ENCODE assay signal across 8 mouse cellular contexts in genomic region chr1:119912953-119913814, GRCm38 (mm10). TPM values are rescaled to one million over a fixed set of nuclear protein-coding genes. Genes with fewer than 3 reads are reported as not detected.
DNase-seq lines count a peak whose midpoint lies in the region; ATAC-seq and TF ChIP-seq lines count a peak whose summit lies in the region.

TSS of gene Tmem177 (minus strand) at chr1:119913208.

- H3K27ac ChIP-seq in cortical plate, adult 2 months (ENCODE audit: insufficient read depth, low read length): no peak within 1 kb of the TSS

- no peak for TF ChIP-seq CTCF in cortical plate, adult 2 months (IDR thresholded peaks at IDR 0.05; ENCODE audit: extremely low read depth, insufficient read depth, low read length)

- TF ChIP-seq POLR2A in cortical plate, adult 2 months (IDR thresholded peaks at IDR 0.05; ENCODE audit: extremely low read depth, insufficient read depth, low read length): peak; percentile 84

- H3K4me3 ChIP-seq in cortical plate, adult 2 months (ENCODE audit: insufficient read depth, low read length): peak within 1 kb of the TSS; percentile 38

- peak; percentile 98 for DNase-seq in ZHBTc4 (ENCODE audit: low read depth, low spot score)
- peak; percentile 89 to 91 for DNase-seq in gastrocnemius, adult 8-10 months (ENCODE audit: low spot score in 2 of 2)
- DNase-seq in induced T-regulatory cell, adult 2 months (ENCODE audit: low read depth): peak; percentile 95
- peak; percentile 73 to 91 for DNase-seq in left cerebral cortex, adult 9 months (ENCODE audit: low spot score in 2 of 2)
- DNase-seq in right cerebral cortex, postnatal 14 days: peak; percentile 87
- DNase-seq in urinary bladder, postnatal 36 days (ENCODE audit: low spot score in 2 of 2): peak; percentile 93 to 95

- ATAC-seq in megakaryocyte progenitor cell, adult 5-6 weeks (replicated peaks; ENCODE audit: poor library complexity): peak; percentile 94

- H3K4me1 ChIP-seq in cortical plate, adult 2 months (ENCODE audit: control insufficient read depth, insufficient read depth, low read length): no peaks in the 10 kb centered on the region

RNA-seq across cellular contexts. Expression of gene Tmem177, which starts in this region (rescaled TPM):
- 6.2 and 6.8 TPM in 2 replicates for polyA plus RNA-seq in cortical plate, adult 2 months (2012; rRNA removed)
- total RNA-seq in gastrocnemius, adult 8-10 months (2022): 1 to 10 TPM; 7.2 to 8.6 (median 7.4) TPM
- 3.8 and 4.0 TPM in 2 replicates for total RNA-seq in megakaryocyte progenitor cell, adult 5-6 weeks (2015)
- 2.0 and 4.7 TPM in 2 replicates for total RNA-seq in megakaryocyte progenitor cell, adult 5-6 weeks (2017)
